Mouse (Mus musculus) heart, embryonic 13.5 days (tissue): ENCODE results near the gene Alpl. TPM values are rescaled to one million over a fixed set of nuclear protein-coding genes. Genes with fewer than 3 reads are reported as not detected.

Experiments
- ATAC-seq: fragments of 200-750 bp; cut with Nextera tagmentation; 2 replicates; pipeline ENCODE4 v1.8.0; 2017; ENCODE audit warnings: moderate TSS enrichment; ENCODE audit not compliant: insufficient number of reproducible peaks, low FRiP score, low TSS enrichment; ENCODE audit errors: extremely low read depth
- H3K27ac ChIP-seq: fragments of 300-500 bp; sonication (generic); replicated peaks from 2 replicates; pipeline ENCODE4 v1.5.1; 2015; ENCODE audit warnings: moderate library complexity, mild to moderate bottlenecking, inconsistent platforms
- H3K27me3 ChIP-seq: fragments of 300-500 bp; sonication (generic); replicated peaks from 2 replicates; pipeline ENCODE4 v1.6.1; 2015; ENCODE audit warnings: mild to moderate bottlenecking, inconsistent platforms
- H3K36me3 ChIP-seq: fragments of 300-500 bp; sonication (generic); 2 replicates; pipeline ENCODE4 v1.6.1; 2015; ENCODE audit warnings: mild to moderate bottlenecking, inconsistent platforms
- H3K4me1 ChIP-seq: fragments of 300-500 bp; sonication (generic); 2 replicates; pipeline ENCODE4 v1.6.1; 2015; ENCODE audit warnings: inconsistent platforms
- H3K4me2 ChIP-seq: fragments of 300-500 bp; sonication (generic); 2 replicates; pipeline ENCODE4 v1.6.1; 2015; ENCODE audit warnings: inconsistent platforms, mild to moderate bottlenecking, moderate library complexity
- H3K4me3 ChIP-seq: fragments of 300-500 bp; sonication (generic); 2 replicates; pipeline ENCODE4 v1.5.1; 2015; ENCODE audit warnings: moderate library complexity, mild to moderate bottlenecking, inconsistent platforms
- H3K9ac ChIP-seq: fragments of 300-500 bp; sonication (generic); 2 replicates; pipeline ENCODE4 v1.6.1; 2015; ENCODE audit warnings: inconsistent platforms, mild to moderate bottlenecking, moderate library complexity
- H3K9me3 ChIP-seq: fragments of 300-500 bp; sonication (generic); 2 replicates; pipeline ENCODE4 v1.6.1; 2016; ENCODE audit warnings: inconsistent platforms
- WGBS: fragments of 180-500 bp; shearing (Covaris S2); methylation state at CpG from one replicate; pipeline ENCODE4 v1.1.7; 2015; ENCODE audit warnings: mixed read lengths; 5-methylcytosine and 5-hydroxymethylcytosine counted together
- polyA plus RNA-seq: library from polyadenylated mRNA; unstranded; fragments of >200 nt; fragmentation: Nextera tagmentation; extraction: Ambion mirVana; gene quantifications from 2 replicates; pipeline ENCODE4 v1.2.1, GENCODE M21; 2015

Gene Alpl
- polyA plus RNA-seq, 1 experiment from 2014 or later = 3.3 TPM

DNA sequence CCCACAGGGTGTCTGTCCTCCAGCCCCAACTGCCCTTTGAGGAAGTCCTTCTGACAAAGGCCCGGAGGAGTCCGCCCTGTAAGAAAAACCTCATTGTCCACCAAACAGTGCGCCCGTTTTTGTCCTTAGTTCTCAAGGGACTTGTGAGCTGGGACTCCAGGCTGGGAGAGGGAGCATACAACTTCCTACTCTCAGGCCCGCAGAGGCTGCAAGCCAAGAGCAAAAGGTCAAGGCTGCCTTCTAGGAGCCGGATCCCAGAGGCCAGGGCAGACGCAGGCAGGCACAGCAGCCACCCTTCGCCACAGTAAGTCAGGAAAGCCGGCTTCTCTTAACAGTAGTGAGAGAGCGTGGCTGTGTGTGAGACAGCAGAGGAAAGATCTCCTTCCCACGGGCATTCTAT, 4.1 kb upstream of the Alpl start:
- ATAC-seq = no peak
- no peak overlapping the region for H3K4me2 ChIP-seq
- H3K27me3 ChIP-seq = peaks cover 42% of the 10 kb centered on the region
- no peak overlapping the region for H3K27ac ChIP-seq
- 0 out of 2 replicates have a peak, but pooled peaks cover 2% of the 10 kb centered on the region for H3K9me3 ChIP-seq
- H3K9ac ChIP-seq = no peak overlapping the region
- H3K4me1 ChIP-seq = peaks cover 24% of the 10 kb centered on the region
- WGBS = 29% methylated on average over 11 of the region's 11 CpGs
- no peak overlapping the region for H3K4me3 ChIP-seq
- no peaks in the 10 kb centered on the region for H3K36me3 ChIP-seq

DNA sequence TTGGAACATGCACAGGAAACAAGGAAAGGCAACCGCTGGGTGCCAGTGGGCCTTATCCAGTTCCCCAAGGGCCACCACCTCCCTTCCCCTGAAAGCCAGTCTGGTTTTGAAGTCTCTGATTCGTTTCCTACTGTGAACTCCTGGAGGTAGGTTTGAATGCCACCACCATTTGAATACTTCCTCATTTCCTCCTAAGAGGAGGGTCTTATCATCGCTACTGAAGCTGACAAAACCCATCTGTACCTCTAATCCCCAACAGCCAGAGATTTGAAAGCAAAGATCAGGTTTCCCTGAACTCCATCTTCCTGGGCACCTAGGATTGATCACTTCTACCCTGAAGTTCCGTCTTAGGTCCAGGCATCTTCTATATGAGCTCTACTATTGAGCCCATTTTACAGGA, 854 bp upstream of the Alpl start:
- Histone ChIP-seq H3K9me3 (no peaks in the 10 kb centered on the region), H3K27me3 (peaks cover 66% of the 10 kb centered on the region), H3K4me3 (no peak overlapping the region), H3K4me2 (no peak overlapping the region), H3K27ac (no peak overlapping the region), H3K4me1 (peaks cover 24% of the 10 kb centered on the region), H3K36me3 (no peaks in the 10 kb centered on the region), H3K9ac (no peak overlapping the region)
- ATAC-seq = no peak
- 46% methylated on average over 4 of the region's 4 CpGs for WGBS

DNA sequence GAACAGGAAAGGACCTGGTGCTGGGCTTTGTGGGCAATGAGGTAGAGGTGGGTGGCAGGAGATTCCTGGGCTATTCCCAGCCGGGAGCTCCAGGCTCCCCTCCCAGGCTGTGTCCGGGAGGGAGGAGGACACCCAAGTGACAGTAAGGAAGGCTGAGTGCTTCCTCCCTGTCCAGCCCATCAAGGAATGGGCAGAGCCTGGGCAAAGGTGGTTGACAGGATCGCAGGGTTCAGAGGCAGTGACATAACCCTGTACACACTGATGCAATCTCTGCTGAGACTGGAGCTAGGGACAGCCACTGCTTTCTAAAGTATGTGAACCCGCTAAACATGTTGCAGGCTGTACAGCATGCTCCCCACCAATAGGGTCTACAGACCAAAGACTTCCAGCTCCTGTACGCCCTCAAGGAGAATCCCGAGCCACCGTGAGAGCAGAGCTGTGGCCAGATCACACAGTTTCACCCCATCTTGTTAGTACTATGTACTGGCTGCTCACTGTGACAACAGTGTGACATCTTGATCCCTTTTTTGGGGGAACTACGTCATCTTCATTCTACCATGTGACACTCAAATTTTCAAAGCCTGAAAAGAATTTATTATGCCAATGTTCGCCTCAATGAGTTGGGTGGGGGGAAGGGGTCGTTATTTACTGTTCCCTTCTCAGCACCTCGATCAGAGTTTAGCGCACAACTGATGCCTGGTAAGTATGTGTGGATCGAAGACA, 1.8 kb downstream of the Alpl start:
- ATAC-seq = no peak

DNA sequence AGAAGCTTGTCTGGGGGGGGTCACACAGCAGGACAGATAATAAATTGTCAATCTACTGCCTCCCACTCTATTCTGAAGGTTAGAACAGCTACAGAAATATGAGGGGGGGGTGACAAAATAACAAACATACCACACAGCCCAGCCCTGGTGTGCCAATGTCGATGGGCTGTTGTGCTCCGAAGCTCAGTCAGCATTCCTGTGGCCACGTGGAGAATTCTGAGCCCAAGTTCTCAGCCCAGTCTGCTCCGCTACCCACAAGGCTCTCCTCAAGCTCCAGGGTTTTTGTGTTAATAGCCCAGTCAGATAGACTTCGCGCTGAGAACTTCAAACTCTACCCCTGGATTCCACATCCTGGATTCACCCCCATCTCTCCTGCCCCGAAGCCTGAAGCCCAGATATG, 2.6 kb downstream of the Alpl start:
- no peak for ATAC-seq
- Histone ChIP-seq H3K27me3 (peaks cover 63% of the 10 kb centered on the region), H3K27ac (no peak overlapping the region), H3K9me3 (no peaks in the 10 kb centered on the region), H3K4me1 (peaks cover 13% of the 10 kb centered on the region), H3K4me2 (no peak overlapping the region), H3K36me3 (no peaks in the 10 kb centered on the region), H3K4me3 (no peak overlapping the region), H3K9ac (no peak overlapping the region)
- WGBS = 72% methylated on average over 7 of the region's 7 CpGs

More for the DNA sequence above, 1.8 kb downstream of the Alpl start:
- no peak overlapping the region for H3K4me2 ChIP-seq
- WGBS = 76% methylated on average over 13 of the region's 13 CpGs
- H3K4me3 ChIP-seq = no peak overlapping the region
- H3K27ac ChIP-seq = no peak overlapping the region
- no peaks in the 10 kb centered on the region for H3K36me3 ChIP-seq
- H3K9ac ChIP-seq = no peak overlapping the region
- H3K9me3 ChIP-seq = no peaks in the 10 kb centered on the region
- peaks cover 69% of the 10 kb centered on the region for H3K27me3 ChIP-seq
- peaks cover 13% of the 10 kb centered on the region for H3K4me1 ChIP-seq

DNA sequence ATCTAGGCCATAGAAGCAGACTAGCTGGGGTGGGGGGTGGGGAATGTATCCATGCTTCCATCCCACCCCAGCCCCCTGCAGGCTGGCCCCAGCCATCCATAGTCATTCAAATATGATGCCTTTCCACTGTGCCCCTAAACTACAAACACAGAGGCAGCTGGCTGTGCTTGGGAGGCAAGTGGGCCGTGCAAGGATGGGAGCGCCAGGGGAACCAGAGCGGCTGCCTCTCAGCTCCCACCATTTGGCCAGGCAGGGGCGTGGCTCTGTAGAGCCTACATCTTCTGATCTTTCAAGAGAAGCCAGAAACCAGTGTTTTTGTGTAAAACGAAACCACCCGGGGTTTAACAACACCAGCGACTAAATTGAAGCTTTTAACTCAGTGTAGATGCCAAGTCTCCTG, 4.7 kb downstream of the Alpl start:
- no peak for ATAC-seq
- no peak overlapping the region for H3K4me3 ChIP-seq
- no peaks in the 10 kb centered on the region for H3K36me3 ChIP-seq
- peaks cover 42% of the 10 kb centered on the region for H3K27me3 ChIP-seq
- no peaks in the 10 kb centered on the region for H3K9me3 ChIP-seq
- H3K4me2 ChIP-seq = no peak overlapping the region
- H3K9ac ChIP-seq = no peak overlapping the region
- H3K27ac ChIP-seq = no peak overlapping the region
- H3K4me1 ChIP-seq = peaks cover 10% of the 10 kb centered on the region
- WGBS = 35% methylated on average over 7 of the region's 7 CpGs

DNA sequence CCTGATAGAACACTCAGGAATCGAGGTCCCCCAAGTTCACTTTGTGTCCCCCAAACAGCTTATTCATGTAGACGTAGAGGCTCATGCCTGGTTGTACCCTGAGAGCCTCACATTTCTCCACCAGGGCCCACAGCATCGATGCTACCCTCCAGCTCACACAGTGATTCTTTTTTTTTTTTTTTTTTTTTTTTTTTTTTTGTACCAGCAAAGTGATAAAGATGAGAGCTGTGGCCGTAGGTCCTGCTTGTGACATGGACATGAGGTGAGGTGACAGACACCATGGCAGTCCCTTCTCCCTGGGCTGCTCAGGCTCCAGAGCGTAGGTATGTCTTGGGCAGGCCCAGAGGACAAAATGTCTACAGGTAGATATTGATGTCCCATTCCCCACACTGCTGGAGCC, 5.2 kb downstream of the Alpl start:
- WGBS = 69% methylated on average over 5 of the region's 5 CpGs
- Histone ChIP-seq H3K4me3 (no peak overlapping the region), H3K9ac (no peak overlapping the region), H3K9me3 (no peaks in the 10 kb centered on the region), H3K36me3 (no peaks in the 10 kb centered on the region), H3K27ac (no peak overlapping the region), H3K27me3 (peaks cover 37% of the 10 kb centered on the region), H3K4me1 (peaks cover 6% of the 10 kb centered on the region), H3K4me2 (no peak overlapping the region)
- ATAC-seq = no peak

DNA sequence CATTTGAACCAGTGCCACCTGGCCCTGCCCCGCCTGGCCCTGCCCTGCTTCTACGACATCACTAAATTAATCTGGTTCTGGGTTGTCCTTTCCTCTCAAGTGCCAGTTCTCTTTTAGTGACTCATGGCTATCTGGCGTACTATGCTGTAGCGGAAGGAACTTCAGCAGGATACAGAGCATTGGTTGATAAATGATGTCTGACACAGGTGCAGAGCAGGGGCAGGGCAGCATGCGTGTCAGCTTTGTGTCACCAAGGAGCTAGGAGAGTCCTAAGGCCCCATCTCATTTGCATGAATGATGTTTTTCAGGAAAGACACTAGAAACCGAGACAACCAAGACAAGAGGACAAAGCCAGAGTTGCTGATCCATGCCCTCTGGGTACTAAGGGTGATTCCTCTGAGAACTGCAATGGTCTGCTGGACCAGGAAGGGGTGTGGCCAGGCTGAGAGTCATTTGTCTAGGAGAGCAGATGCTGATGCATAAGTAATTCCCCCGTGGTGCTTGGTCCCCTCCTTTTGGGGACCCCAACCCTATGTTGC, 7.6 kb downstream of the Alpl start:
- Histone ChIP-seq H3K27me3 (peaks cover 13% of the 10 kb centered on the region), H3K9me3 (no peaks in the 10 kb centered on the region), H3K4me3 (no peak overlapping the region), H3K4me2 (no peak overlapping the region), H3K9ac (no peak overlapping the region), H3K36me3 (no peaks in the 10 kb centered on the region), H3K4me1 (peaks cover 8% of the 10 kb centered on the region), H3K27ac (no peak overlapping the region)
- ATAC-seq = no peak
- WGBS = 73% methylated on average over 7 of the region's 7 CpGs

DNA sequence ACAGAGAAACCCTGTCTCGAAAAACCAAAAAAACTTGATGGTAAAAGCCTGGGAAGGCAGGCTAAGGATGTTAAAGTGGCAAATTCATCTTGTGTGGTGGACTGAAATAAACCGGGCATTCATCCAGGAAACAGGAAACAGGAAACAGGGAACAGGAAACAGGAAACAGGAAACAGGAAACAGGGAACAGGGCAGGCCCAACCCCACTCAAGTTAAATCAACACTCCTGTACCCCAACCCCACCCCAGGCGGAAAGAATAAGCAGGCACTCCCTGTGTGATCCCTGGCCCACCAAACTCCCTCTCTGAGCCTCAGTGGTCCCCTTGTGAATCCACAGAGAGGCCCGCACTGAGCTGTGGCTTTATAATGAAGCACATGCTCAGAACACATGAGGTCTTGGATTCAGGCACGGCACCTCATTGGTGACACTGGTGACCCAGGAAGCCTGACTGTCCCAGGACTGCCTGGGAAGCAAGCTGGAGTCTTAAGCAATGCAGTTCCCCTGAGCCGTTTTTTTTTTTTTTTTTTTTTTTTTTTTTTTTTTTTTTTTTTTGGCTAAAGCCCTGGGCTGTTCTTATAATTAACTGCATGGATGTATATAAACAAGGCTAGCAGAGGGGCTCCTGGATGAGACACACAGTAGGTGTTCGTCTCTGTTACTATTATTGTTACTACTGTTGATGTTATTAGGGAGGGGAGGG, 8.4 kb downstream of the Alpl start:
- no peak overlapping the region for H3K27ac ChIP-seq
- no peak for ATAC-seq
- no peak overlapping the region for H3K9ac ChIP-seq
- no peak overlapping the region for H3K4me2 ChIP-seq
- H3K9me3 ChIP-seq = no peaks in the 10 kb centered on the region
- 81% methylated on average over 7 of the region's 7 CpGs for WGBS
- H3K27me3 ChIP-seq = peaks cover 7% of the 10 kb centered on the region; the same call in 1 of the 2 replicates
- H3K4me3 ChIP-seq = no peak overlapping the region
- H3K4me1 ChIP-seq = peaks cover 10% of the 10 kb centered on the region
- no peaks in the 10 kb centered on the region for H3K36me3 ChIP-seq

DNA sequence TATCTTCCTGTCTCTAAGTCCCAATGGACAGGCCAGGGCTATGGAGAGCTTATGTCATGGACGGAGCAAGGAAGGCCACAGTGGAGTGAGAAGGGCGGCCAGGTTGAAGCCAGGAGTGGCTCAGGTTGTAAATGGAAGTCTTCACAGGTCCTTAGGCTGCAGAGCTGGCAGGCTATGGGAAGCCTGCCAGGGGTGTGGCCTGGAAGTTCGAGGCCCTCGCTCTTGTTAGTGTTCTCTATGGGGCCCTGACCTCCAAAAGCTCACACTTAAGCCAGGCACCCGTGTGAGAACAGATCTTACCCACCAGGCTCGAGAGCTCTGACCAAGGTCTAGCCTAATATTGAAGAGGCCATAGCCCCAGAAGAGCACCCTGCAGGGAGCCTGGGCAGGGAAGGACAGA, 9.7 kb downstream of the Alpl start:
- Histone ChIP-seq H3K4me3 (no peak overlapping the region), H3K4me2 (no peak overlapping the region), H3K9ac (no peak overlapping the region), H3K27me3 (peaks cover 6% of the 10 kb centered on the region; the same call in 1 of the 2 replicates), H3K9me3 (no peaks in the 10 kb centered on the region), H3K36me3 (no peaks in the 10 kb centered on the region), H3K27ac (no peak overlapping the region), H3K4me1 (peaks cover 10% of the 10 kb centered on the region)
- WGBS = 79% methylated on average over 6 of the region's 6 CpGs
- no peak for ATAC-seq

DNA sequence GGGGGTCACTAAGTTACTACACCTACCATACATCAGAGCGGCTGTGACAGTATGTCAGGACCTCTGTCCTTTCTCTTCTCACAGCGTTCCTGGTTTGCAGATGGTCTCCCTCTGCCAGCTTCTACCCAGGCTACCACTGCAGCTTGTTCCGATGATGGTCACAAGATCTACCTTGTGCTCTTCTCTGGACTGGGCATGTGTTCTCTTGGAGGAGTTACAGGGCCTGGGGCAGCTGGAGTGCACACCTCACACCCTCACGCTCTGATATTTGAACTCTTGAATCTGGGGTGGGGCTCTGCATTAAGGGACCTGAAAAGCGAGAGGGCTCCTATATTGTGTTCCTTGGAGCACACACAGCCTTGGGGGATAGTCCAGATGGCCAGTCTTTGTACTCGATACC, 10.9 kb downstream of the Alpl start:
- Histone ChIP-seq H3K36me3 (no peaks in the 10 kb centered on the region), H3K9ac (no peak overlapping the region), H3K27ac (no peak overlapping the region), H3K4me1 (peaks cover 10% of the 10 kb centered on the region), H3K9me3 (no peaks in the 10 kb centered on the region), H3K4me3 (no peak overlapping the region), H3K27me3 (peaks cover 3% of the 10 kb centered on the region; the same call in 1 of the 2 replicates), H3K4me2 (no peak overlapping the region)
- WGBS = 83% methylated on average over 6 of the region's 6 CpGs
- ATAC-seq = no peak

DNA sequence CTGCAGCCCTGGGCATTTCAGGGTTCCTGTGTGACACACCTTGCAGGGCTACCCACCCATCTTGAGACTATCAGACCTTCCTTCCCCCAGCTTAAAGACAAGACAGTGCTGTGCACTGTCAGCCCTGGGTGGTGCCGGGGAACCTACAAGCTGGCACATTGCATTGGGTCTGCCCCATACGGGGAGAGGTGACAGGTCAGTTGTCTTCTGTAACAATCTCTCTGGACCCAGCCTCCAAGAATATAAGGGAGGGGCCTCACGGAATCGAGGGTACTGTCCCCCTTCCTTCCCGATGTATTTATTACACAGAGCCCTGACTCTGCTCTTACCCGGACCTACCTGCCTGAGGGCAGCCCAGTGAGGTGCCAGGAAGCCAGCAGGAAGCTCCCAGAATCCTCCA, 11.4 kb downstream of the Alpl start:
- H3K9ac ChIP-seq = no peak overlapping the region
- no peaks in the 10 kb centered on the region for H3K36me3 ChIP-seq
- ATAC-seq = no peak
- no peak overlapping the region for H3K4me3 ChIP-seq
- no peaks in the 10 kb centered on the region; the same call in 1 of the 2 replicates for H3K27me3 ChIP-seq
- WGBS = 65% methylated on average over 6 of the region's 6 CpGs
- H3K9me3 ChIP-seq = no peaks in the 10 kb centered on the region
- no peak overlapping the region for H3K4me2 ChIP-seq
- no peak overlapping the region for H3K27ac ChIP-seq
- H3K4me1 ChIP-seq = peaks cover 10% of the 10 kb centered on the region
